Mouse (Mus musculus) heart, adult 9 months (tissue): Measurements from ENCODE around the gene Olfr473.
"Not testable (repeated sequence)": the region's sequence is repeated elsewhere in the genome, so short reads cannot be mapped to it uniquely, and the experiment has no call there.

Experiments
- DNase-seq, 2 experiments: peaks; one replicate each; pipeline ENCODE4 v3.0.0; 2022; ENCODE audit warnings: low spot score in 2 of 2

The Olfr473 gene

DNA sequence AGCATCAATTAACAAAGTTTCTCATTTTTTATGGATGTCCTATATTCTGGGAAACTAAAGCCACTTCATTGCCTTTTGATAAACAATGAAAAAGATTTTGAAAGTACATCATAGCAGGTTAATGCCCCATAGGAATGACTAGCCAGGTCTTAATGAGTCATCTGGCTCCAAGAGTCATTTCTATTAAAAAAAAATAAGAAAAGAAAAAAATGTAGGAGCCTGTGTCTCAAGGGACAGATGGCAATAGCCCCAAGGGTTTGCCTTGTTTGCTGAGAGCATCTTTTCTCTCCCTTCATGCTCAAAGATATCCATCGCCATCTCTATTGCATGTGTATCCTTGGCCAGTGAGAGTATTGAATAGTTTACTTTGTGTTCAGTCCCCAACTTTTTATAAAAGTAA is at the start of gene Olfr473:
TSS of gene Olfr473 (plus strand) at position 301 of the 400 bp plus-strand sequence.
- DNase-seq = no peak

DNA sequence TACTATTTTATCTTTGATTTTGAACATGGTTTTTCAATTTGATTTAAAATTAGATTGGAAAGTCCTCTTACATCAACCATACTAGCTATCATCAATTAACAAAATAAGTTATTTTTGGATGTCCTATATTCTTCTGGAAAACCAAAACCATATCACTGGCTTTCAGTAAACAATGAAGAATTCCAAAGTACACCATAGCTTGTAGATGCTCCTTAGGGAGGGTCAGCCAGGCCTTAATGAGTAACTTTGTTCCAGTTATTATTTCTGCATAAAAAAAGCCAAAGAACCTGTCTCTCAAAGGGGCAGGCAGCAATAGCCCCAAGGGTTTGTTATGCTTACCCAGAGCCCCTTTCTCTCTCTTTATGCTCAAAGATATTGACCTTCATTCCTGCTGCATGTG is 32.6 kb upstream of the Olfr473 start, which contains the start of gene Olfr472:
TSS of gene Olfr472 (plus strand) at position 301 of the 400 bp plus-strand sequence.
- DNase-seq = no peak

DNA sequence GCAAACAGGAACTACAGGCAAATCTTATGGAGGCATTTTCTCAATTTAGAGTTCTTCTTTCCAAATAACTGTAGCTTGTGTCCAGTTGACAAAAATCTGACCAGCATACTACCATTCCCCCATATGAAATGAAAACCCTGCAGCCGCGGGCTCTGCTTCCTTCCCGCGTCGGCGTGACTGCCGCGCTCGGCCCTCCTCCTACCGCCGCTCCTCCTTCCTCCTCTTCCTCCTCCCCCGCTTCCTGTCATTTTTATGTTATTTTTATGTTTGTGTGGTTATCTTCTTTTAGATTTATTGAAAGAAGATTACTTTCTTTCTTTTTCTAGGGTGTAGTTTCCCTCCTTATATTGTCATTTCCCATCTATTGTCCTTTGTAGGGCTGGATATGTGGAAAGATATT is 22.3 kb downstream of the Olfr473 start:
- not testable (repeated sequence) for DNase-seq

DNA sequence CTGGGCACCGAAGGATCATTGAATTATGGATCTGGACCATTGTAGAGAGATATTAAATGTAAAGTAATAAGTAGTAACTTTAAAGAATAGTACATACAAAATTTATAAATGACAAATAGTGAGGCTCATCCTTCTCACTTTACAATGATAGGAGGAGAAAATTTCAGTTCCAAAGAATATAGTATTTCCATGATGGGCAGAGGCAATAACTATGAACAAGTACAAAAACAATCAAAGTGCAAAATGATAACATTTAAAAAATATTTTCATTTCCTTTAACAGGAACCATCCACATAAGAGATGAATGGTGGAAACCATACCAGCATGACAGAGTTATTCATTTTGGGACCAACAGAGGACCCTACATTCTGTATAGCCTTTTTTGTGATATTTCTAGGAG is 24.1 kb downstream of the Olfr473 start, which contains the start of gene Olfr474:
TSS of gene Olfr474 (plus strand) at position 301 of the 400 bp plus-strand sequence.
- no peak for DNase-seq

DNA sequence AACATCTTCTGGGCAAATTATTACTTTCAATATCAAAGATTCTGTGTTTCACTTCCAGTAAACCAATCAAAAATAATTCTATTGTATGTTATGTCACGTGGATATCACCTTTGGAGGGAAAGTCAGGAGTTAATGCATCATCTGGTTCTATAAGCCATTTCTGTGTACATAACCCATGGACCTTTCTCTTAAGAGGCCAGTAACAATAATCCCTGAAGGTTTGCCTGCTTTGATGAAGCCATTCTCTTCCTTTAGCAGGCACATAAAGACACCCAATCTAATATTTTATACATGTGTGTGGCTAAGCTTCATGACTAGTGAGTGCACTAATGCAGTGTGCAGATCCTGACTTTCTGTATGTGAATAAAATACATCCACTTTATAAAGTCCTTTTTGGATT is 34.3 kb downstream of the Olfr473 start, which contains the start of gene Olfr476:
TSS of gene Olfr476 (plus strand) at position 301 of the 400 bp plus-strand sequence.
- DNase-seq = no peak
